Comparison of ENCODE assay signal across 22 mouse cellular contexts in the genomic region with DNA sequence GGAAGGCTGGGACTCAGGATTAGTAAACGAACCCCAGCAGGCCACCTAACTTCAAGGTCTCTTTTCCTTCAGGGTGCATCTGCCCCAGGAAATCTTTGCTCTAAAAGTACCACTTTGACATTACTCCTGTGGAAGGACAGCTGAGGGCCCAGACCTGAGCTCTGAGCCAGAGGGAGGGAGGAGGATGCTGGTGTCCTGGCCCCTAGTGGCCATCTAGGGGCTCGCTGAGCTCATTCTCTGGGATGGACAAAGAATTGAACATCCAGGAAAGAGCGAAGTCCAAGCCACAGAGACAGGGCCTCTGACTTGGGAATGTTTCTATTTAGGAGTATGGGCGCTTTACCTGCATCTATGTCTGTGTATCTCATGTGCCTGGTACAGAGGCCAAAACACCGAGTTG.
DNase-seq lines count a peak whose midpoint lies in the region; TF ChIP-seq lines count a peak whose summit lies in the region.
"Had no signal": no experiment of that assay in that cellular context is flagged by ENCODE, and none has a peak within 500 bp of the region (broad histone marks: within the 10 kb centered on the region; RNA-seq: fewer than 3 reads in every experiment).

No protein-coding gene starts in this region.

- peak; percentile 5 for DNase-seq in gastrocnemius, adult 2 months
- no peak for DNase-seq in gastrocnemius, postnatal 36 days
- no peak for DNase-seq in layer of hippocampus, adult 2 months (ENCODE audit: low spot score in 2 of 2)
- no peak for DNase-seq in layer of hippocampus, adult 18-20 months (ENCODE audit: low spot score in 2 of 2)
- no peak for DNase-seq in brain, embryonic 14.5 days (ENCODE audit: low read depth)
- DNase-seq in adrenal gland, postnatal 10 days = no peak
- no peak for DNase-seq in gastrocnemius, adult 8-10 months (ENCODE audit: low spot score in 2 of 2)
- DNase-seq: adrenal gland, adult 2 months; B cell, adult 2 months; cerebellum, postnatal 10 days; gastrocnemius, postnatal 14 days; heart, postnatal 10 days; layer of hippocampus, postnatal 36 days; left cerebral cortex, postnatal 4 days; lung, adult 18-20 months; thymus, adult 2 months had no signal

- intact Hi-C loops in gastrocnemius, adult 2 months (cut with DNase I) = no loop called here
- intact Hi-C loops in gastrocnemius, postnatal 36 days (cut with DNase I) = no loop called here

- no peak overlapping the region for H3K4me3 ChIP-seq in gastrocnemius, adult 2 months
- no peak overlapping the region for H3K4me3 ChIP-seq in layer of hippocampus, adult 2 months
- H3K4me3 ChIP-seq in ES-Bruce4 (ENCODE audit: low read depth, low read length) = no peak overlapping the region
- H3K4me3 ChIP-seq: heart, embryonic 10.5 days; hindbrain, embryonic 12.5 days; neural tube, embryonic 12.5 days; stomach, embryonic 15.5 days had no signal

- no peak for TF ChIP-seq EP300 in ES-Bruce4 (IDR thresholded peaks at IDR 0.05; ENCODE audit: insufficient read depth, low read depth, low read length)

- H3K9ac ChIP-seq in ES-Bruce4 (ENCODE audit: low read depth, poor library complexity, severe bottlenecking) = no peak overlapping the region
- H3K9ac ChIP-seq: hindbrain, embryonic 12.5 days; neural tube, embryonic 12.5 days; stomach, embryonic 15.5 days had no signal

- 0 out of 2 replicates have a peak, but pooled peaks have one; percentile 18 for TF ChIP-seq CTCF in gastrocnemius, adult 2 months (IDR thresholded peaks at IDR 0.05)
- TF ChIP-seq CTCF in layer of hippocampus, adult 2 months (conservative IDR thresholded peaks at IDR 0.05) = peak; percentile 53
- TF ChIP-seq CTCF in ES-Bruce4 (IDR thresholded peaks at IDR 0.05; ENCODE audit: low read depth, low read length) = peak; percentile 22
- TF ChIP-seq CTCF in brain, embryonic 14.5 days (IDR thresholded peaks at IDR 0.05; ENCODE audit: borderline replicate concordance, extremely low read depth, insufficient read depth, insufficient read length) = peak; percentile 32; the same call in 1 of the 2 replicates

- no peak overlapping the region for H3K27ac ChIP-seq in gastrocnemius, adult 2 months
- H3K27ac ChIP-seq in layer of hippocampus, adult 2 months = no peak overlapping the region
- no peak overlapping the region for H3K27ac ChIP-seq in ES-Bruce4 (ENCODE audit: insufficient read depth, low read length)
- H3K27ac ChIP-seq: heart, embryonic 10.5 days; hindbrain, embryonic 12.5 days; macrophage; neural tube, embryonic 12.5 days; stomach, embryonic 15.5 days had no signal

- H3K4me1 ChIP-seq in ES-Bruce4 (ENCODE audit: control insufficient read depth, insufficient read depth, low read length) = no peaks in the 10 kb centered on the region
- H3K4me1 ChIP-seq: hindbrain, embryonic 12.5 days; stomach, embryonic 15.5 days had no signal

- no peaks in the 10 kb centered on the region for H3K9me3 ChIP-seq in ES-Bruce4 (replicated peaks; ENCODE audit: control insufficient read depth, insufficient read depth, low read length, poor library complexity, severe bottlenecking)
- H3K9me3 ChIP-seq: heart, embryonic 10.5 days; hindbrain, embryonic 12.5 days; neural tube, embryonic 12.5 days; stomach, embryonic 15.5 days had no signal

- no peak for TF ChIP-seq POLR2A in ES-Bruce4 (IDR thresholded peaks at IDR 0.05; ENCODE audit: insufficient read depth, low read length)
- TF ChIP-seq POLR2A in brain, embryonic 14.5 days (IDR thresholded peaks at IDR 0.05; ENCODE audit: borderline replicate concordance, extremely low read depth, insufficient read depth, insufficient read length, poor library complexity, severe bottlenecking) = no peak

- H3K27me3 ChIP-seq in ES-Bruce4 (ENCODE audit: control insufficient read depth, insufficient read depth, low read length, poor library complexity, severe bottlenecking) = no peaks in the 10 kb centered on the region
- H3K27me3 ChIP-seq: hindbrain, embryonic 12.5 days; neural tube, embryonic 12.5 days; stomach, embryonic 15.5 days had no signal

- H3K36me3 ChIP-seq in ES-Bruce4 (ENCODE audit: control insufficient read depth, insufficient read depth, low read length, poor library complexity, severe bottlenecking) = no peaks in the 10 kb centered on the region
- H3K36me3 ChIP-seq: heart, embryonic 10.5 days; hindbrain, embryonic 12.5 days; neural tube, embryonic 12.5 days; stomach, embryonic 15.5 days had no signal
